10 mouse cellular contexts compared by ENCODE assay signal in the genomic region with DNA sequence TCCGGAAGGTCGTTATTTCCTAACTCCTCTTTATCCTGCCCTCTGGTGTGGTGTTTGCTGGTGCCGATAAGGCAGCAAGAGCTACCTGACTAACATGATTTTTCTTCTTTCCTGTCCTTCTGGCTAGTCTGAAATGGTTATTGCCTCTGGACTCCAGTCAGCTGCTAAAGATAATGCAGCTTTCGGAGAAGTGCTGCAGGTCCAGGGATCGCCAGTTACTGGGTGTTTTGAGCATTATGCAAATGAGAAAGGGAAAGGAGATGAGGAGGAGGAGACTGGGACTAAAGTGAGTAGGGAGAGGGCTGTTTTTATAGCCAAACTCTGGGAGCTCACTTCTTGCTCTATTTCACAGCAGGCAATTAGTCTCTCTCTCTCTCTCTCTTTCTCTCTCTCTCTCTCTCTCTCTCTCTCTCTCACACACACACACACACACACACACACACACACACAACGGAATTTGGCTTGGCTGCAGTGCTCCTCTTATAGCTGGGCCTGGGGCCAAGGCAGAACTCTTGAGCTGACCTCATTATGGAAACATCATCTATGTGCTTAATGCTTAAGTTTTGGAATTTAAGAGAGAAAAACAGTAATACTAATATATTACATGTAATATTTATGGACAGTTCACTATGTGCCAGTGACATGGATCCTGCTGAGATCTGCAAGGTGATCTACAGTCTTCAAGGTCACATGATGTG.
A peak's percentile ranks its signal among the peaks of the same experiment; 100 is the strongest.
DNase-seq lines count a peak whose midpoint lies in the region; ATAC-seq and TF ChIP-seq lines count a peak whose summit lies in the region.
"Had no signal": no experiment of that assay in that cellular context is flagged by ENCODE, and none has a peak within 500 bp of the region (broad histone marks: within the 10 kb centered on the region; RNA-seq: fewer than 3 reads in every experiment).

No protein-coding gene starts in this region.

- ATAC-seq in hindbrain, embryonic 13.5 days (ENCODE audit: low FRiP score), result no peak
- ATAC-seq in liver, postnatal 0 days, result no peak
- ATAC-seq in activated CD4-positive, CD25-positive, alpha-beta regulatory T cell, adult 4 months, result no peak

- no peak for TF ChIP-seq CTCF in liver, postnatal 0 days (IDR thresholded peaks at IDR 0.05; ENCODE audit: low read depth)

- 39% methylated on average over 6 of the region's 6 CpGs for WGBS in hindbrain, embryonic 13.5 days
- WGBS in hindbrain, embryonic 10.5 days, result 51% methylated on average over 6 of the region's 6 CpGs
- WGBS in liver, postnatal 0 days (ENCODE audit: insufficient replicate concordance), result 31% methylated on average over 6 of the region's 6 CpGs

- no peaks in the 10 kb centered on the region for H3K36me3 ChIP-seq in hindbrain, embryonic 13.5 days
- no peaks in the 10 kb centered on the region for H3K36me3 ChIP-seq in hindbrain, embryonic 10.5 days
- H3K36me3 ChIP-seq in liver, postnatal 0 days (replicated peaks; ENCODE audit: insufficient read depth, low read length), result no peaks in the 10 kb centered on the region

- no peaks in the 10 kb centered on the region for H3K9me3 ChIP-seq in hindbrain, embryonic 13.5 days
- no peaks in the 10 kb centered on the region for H3K9me3 ChIP-seq in hindbrain, embryonic 10.5 days
- no peaks in the 10 kb centered on the region for H3K9me3 ChIP-seq in liver, postnatal 0 days (ENCODE audit: low read length)

- peaks cover 24% of the 10 kb centered on the region for H3K4me1 ChIP-seq in hindbrain, embryonic 13.5 days (replicated peaks)
- H3K4me1 ChIP-seq in hindbrain, embryonic 10.5 days (replicated peaks), result peaks cover 34% of the 10 kb centered on the region
- no peaks in the 10 kb centered on the region for H3K4me1 ChIP-seq in liver, postnatal 0 days (ENCODE audit: insufficient read depth)

- no peak for DNase-seq in hindbrain, embryonic 10.5 days (ENCODE audit: low spot score)
- DNase-seq in 3T3-L1 (ENCODE audit: low read depth, low spot score) (peak; percentile 37), NIH3T3 (ENCODE audit: low read depth) (peak; percentile 77)
- no peak for DNase-seq in liver, postnatal 0 days
- no peak for DNase-seq in spleen, adult 12 weeks (ENCODE audit: low spot score)
- no peak for DNase-seq in adrenal gland, adult 8-10 months
- DNase-seq: cerebellum, adult 11 months had no signal

- H3K9ac ChIP-seq in hindbrain, embryonic 13.5 days, result no peak overlapping the region
- H3K9ac ChIP-seq in liver, postnatal 0 days (replicated peaks), result no peak overlapping the region

- no peak overlapping the region for H3K4me3 ChIP-seq in hindbrain, embryonic 13.5 days
- no peak overlapping the region for H3K4me3 ChIP-seq in hindbrain, embryonic 10.5 days
- H3K4me3 ChIP-seq in liver, postnatal 0 days (ENCODE audit: low read depth, low read length), result no peak overlapping the region
- H3K4me3 ChIP-seq: erythroblast, embryonic 14.5 days had no signal

- peak overlapping the region; percentile 52; the same call in 1 of the 2 replicates for H3K27ac ChIP-seq in hindbrain, embryonic 13.5 days
- no peak overlapping the region for H3K27ac ChIP-seq in hindbrain, embryonic 10.5 days
- H3K27ac ChIP-seq in liver, postnatal 0 days (ENCODE audit: low read depth), result no peak overlapping the region

- TF ChIP-seq EP300 in liver, postnatal 0 days (IDR thresholded peaks at IDR 0.05; ENCODE audit: low read depth), result no peak

- H3K4me2 ChIP-seq in hindbrain, embryonic 13.5 days, result 0 out of 2 replicates have a peak overlapping the region, but pooled peaks have one; percentile 13
- H3K4me2 ChIP-seq in liver, postnatal 0 days (ENCODE audit: low read depth, low read length), result peak overlapping the region; percentile 16; the same call in 1 of the 2 replicates

- no peaks in the 10 kb centered on the region for H3K27me3 ChIP-seq in hindbrain, embryonic 13.5 days
- peaks cover 60% of the 10 kb centered on the region for H3K27me3 ChIP-seq in hindbrain, embryonic 10.5 days (ENCODE audit: insufficient read depth, poor library complexity, severe bottlenecking)
- H3K27me3 ChIP-seq in liver, postnatal 0 days (ENCODE audit: insufficient read depth, low read length), result no peaks in the 10 kb centered on the region

Comparison
In these comparisons a context has a peak if more than half of its experiments do, and no peak if none do; other contexts are left out.
1. DNase-seq: peak in 3T3-L1 (single experiment) and NIH3T3 (single experiment); none in hindbrain, embryonic 10.5 days (single experiment), liver, postnatal 0 days (single experiment), spleen, adult 12 weeks (single experiment) and adrenal gland, adult 8-10 months (single experiment).